Mouse (Mus musculus) liver, adult 2 months (tissue): Measurements from ENCODE around the gene Kcnn4.

Source experiments
- CTCF ChIP-seq: fragments of 200-500 bp; IDR thresholded peaks from 2 replicates; pipeline ENCODE4 v1.5.1; 2011; ENCODE audit warnings: low read depth, low read length, control low read depth
- POLR2A ChIP-seq: fragments of 200-500 bp; IDR thresholded peaks from 2 replicates; pipeline ENCODE4 v1.6.1; 2011; ENCODE audit warnings: low read length, control low read depth; ENCODE audit not compliant: insufficient read depth; ENCODE audit errors: extremely low read depth

DNA sequence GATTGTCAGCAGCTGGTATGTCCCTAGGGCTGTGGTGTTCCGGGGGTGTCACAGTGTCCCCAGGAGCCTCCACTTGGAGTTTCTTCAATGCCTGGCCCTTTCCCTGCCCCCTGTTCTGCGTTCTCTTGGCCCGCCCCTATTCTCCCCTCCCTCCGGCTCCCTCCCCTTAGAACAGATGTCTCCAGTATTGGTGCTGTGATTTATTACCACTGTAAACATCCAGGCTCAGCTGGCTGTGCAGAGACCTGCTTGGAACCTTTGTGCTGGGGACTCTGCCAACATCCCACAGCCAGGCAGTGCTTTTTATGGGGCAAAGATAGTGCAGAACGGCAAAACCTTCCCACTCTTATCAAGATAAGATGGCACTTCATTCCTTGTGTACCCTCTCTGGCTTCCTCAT lies 21.0 kb downstream of the Kcnn4 start:
- TF ChIP-seq CTCF (no peak), POLR2A (no peak)
